Mouse (Mus musculus): ENCODE measurements around the gene Nfia.

The Nfia gene

GRCm38 (mm10) chr4:97910777-97911580 lies 138.4 kb downstream of the Nfia start:
- peak; percentile 66 to 78 for DNase-seq (ENCODE audit: low spot score in 2 of 2)

- no peak for DNase-seq (ENCODE audit: low spot score in 2 of 2)
These were observed 139.2 kb downstream of the Nfia start for GRCm38 (mm10) chr4:97911755-97912154.

GRCm38 (mm10) chr4:97912155-97912554 lies 139.6 kb downstream of the Nfia start:
- DNase-seq (ENCODE audit: low spot score in 2 of 2), result no peak

GRCm38 (mm10) chr4:97912560-97912959 lies 140.0 kb downstream of the Nfia start:
- no peak for DNase-seq (ENCODE audit: low spot score in 2 of 2)

GRCm38 (mm10) chr4:97914348-97914747 lies 141.8 kb downstream of the Nfia start:
- DNase-seq (ENCODE audit: low spot score in 2 of 2), result no peak

- DNase-seq (ENCODE audit: low spot score in 2 of 2), result no peak
These were observed 142.2 kb downstream of the Nfia start for GRCm38 (mm10) chr4:97914761-97915160.

GRCm38 (mm10) chr4:97917568-97917967 lies 145.0 kb downstream of the Nfia start:
- DNase-seq (ENCODE audit: low spot score in 2 of 2), result no peak

GRCm38 (mm10) chr4:97918675-97919074 lies 146.1 kb downstream of the Nfia start:
- DNase-seq (ENCODE audit: low spot score in 2 of 2), result no peak

GRCm38 (mm10) chr4:97919773-97920172 lies 147.2 kb downstream of the Nfia start:
- no peak for DNase-seq (ENCODE audit: low spot score in 2 of 2)

- no peak for DNase-seq (ENCODE audit: low spot score in 2 of 2)
These were observed 147.9 kb downstream of the Nfia start for GRCm38 (mm10) chr4:97920287-97921079.

- no peak for DNase-seq (ENCODE audit: low spot score in 2 of 2)
These were observed 149.1 kb downstream of the Nfia start for GRCm38 (mm10) chr4:97921682-97922081.

- no peak for DNase-seq (ENCODE audit: low spot score in 2 of 2)
These were observed 150.7 kb downstream of the Nfia start for GRCm38 (mm10) chr4:97923248-97923647.

GRCm38 (mm10) chr4:97923876-97924316 lies 151.4 kb downstream of the Nfia start:
- DNase-seq (ENCODE audit: low spot score in 2 of 2), result no peak

GRCm38 (mm10) chr4:97924414-97924813 lies 151.9 kb downstream of the Nfia start:
- DNase-seq (ENCODE audit: low spot score in 2 of 2), result no peak

GRCm38 (mm10) chr4:97924855-97925254 lies 152.3 kb downstream of the Nfia start:
- DNase-seq (ENCODE audit: low spot score in 2 of 2), result no peak

- no peak for DNase-seq (ENCODE audit: low spot score in 2 of 2)
These were observed 153.1 kb downstream of the Nfia start for GRCm38 (mm10) chr4:97925644-97926043.

- DNase-seq (ENCODE audit: low spot score in 2 of 2), result no peak
These were observed 154.2 kb downstream of the Nfia start for GRCm38 (mm10) chr4:97926607-97927308.

- no peak for DNase-seq (ENCODE audit: low spot score in 2 of 2)
These were observed 154.7 kb downstream of the Nfia start for GRCm38 (mm10) chr4:97927309-97927656.

- DNase-seq (ENCODE audit: low spot score in 2 of 2), result no peak
These were observed 163.8 kb downstream of the Nfia start for GRCm38 (mm10) chr4:97936371-97936770.

- no peak for DNase-seq (ENCODE audit: low spot score in 2 of 2)
These were observed 164.4 kb downstream of the Nfia start for GRCm38 (mm10) chr4:97936912-97937311.

GRCm38 (mm10) chr4:97939492-97939891 lies 167.0 kb downstream of the Nfia start:
- no peak for DNase-seq (ENCODE audit: low spot score in 2 of 2)

GRCm38 (mm10) chr4:97939920-97940520 lies 167.5 kb downstream of the Nfia start:
- no peak for DNase-seq (ENCODE audit: low spot score in 2 of 2)
